Mouse (Mus musculus): ENCODE measurements around the gene Dzank1.

DNA sequence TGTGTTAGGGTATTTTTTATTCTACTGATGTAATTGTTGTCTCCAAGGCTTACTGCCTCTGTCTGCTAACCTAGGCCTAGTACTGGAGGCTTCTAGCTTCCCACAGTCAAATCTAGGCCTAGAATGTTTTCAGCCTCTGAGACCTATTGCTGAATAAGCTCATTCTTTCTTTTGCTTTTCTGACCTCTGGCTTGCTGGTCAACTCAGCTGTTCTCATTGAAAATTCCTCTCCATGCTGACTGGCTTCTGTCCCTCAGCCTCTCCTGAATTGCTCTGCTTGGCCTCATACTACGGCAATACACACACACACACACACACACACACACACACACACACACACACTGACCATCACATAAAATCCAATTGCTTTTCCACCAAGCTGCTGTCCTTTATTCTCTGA lies 101.5 kb downstream of the Dzank1 start:
- TF ChIP-seq CTCF (IDR thresholded peaks at IDR 0.05 in 2 of 3, conservative IDR thresholded peaks at IDR 0.05 in 1 of 3; ENCODE audit: control insufficient read depth in 1 of 3, insufficient read depth in 1 of 3, low read depth in 2 of 3, low read length in 3 of 3, poor library complexity in 1 of 3, severe bottlenecking in 1 of 3), result no peak
- TF ChIP-seq GABPA (IDR thresholded peaks at IDR 0.05; ENCODE audit: low read depth, low read length), result no peak
- no peak for TF ChIP-seq TAL1 (IDR thresholded peaks at IDR 0.05; ENCODE audit: low read length)
- no peak for TF ChIP-seq POLR2A (IDR thresholded peaks at IDR 0.05; ENCODE audit: control insufficient read depth in 1 of 2, insufficient read depth in 1 of 2, low read depth in 1 of 2, low read length in 2 of 2, poor library complexity in 1 of 2)
- TF ChIP-seq NRF1 (IDR thresholded peaks at IDR 0.05; ENCODE audit: insufficient read depth, low read depth, low read length, poor library complexity, severe bottlenecking), result no peak
